Mouse (Mus musculus): ENCODE data around the gene Parp11. TPM values are rescaled to one million over a fixed set of nuclear protein-coding genes. Genes with fewer than 3 reads are reported as not detected.

Gene Parp11
- polyA plus RNA-seq, 1 experiment from 2014 or later, result 25.7 TPM

DNA sequence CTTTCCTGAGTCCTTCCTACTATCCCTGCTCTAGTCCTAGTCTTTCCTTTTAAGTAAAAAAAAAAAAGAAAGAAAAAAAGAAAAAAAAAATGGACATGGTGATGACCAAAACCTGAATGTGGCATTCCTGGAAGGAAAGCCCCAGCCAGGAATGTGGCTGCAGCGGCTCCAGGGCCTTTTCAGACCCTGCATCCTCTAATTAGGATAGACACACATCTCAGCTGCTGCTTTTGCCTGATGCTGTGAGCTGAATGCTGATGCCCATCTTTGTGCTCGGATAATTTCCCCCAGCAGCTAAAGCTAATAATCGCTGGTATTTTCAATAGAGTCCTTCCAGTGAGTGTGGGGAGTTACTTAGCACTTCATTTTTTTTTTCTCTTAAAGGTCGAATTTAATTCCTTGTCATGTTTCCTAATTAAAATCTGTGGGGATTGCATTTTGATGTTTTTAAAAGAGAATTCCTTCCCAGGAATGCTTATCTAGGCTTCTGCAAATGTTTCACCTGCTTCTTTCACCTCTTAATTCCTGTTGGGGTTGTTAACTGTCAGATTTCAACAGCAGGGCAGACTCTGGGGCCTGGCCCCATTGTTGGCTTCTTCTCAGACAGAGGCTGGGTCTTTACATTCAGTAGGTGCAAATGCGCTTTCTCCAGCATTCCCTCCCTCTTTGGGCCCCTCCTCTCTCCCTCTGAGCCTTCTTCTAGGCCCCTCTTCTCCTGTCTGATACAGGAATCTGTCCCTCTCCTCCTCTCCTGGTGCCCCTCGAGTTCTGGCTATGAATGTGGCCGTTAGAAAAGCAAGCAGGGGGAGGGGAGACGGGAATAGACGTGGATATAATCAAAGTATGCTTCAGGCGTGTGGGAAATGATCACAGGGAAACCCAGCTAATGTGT lies 3.1 kb downstream of the Parp11 start:
- Histone ChIP-seq H3K27ac (replicated peaks) (no peak overlapping the region), H3K27me3 (peaks cover 4% of the 10 kb centered on the region), H3K4me3 (replicated peaks) (no peak overlapping the region), H3K4me1 (peaks cover 5% of the 10 kb centered on the region), H3K9me3 (replicated peaks) (no peaks in the 10 kb centered on the region), H3K9ac (no peak overlapping the region), H3K4me2 (replicated peaks) (no peak overlapping the region), H3K36me3 (no peaks in the 10 kb centered on the region)
- ATAC-seq (ENCODE audit: insufficient number of reproducible peaks, low FRiP score, low TSS enrichment, low read depth), result no peak
- WGBS, result 34% methylated on average over 10 of the region's 10 CpGs

DNA sequence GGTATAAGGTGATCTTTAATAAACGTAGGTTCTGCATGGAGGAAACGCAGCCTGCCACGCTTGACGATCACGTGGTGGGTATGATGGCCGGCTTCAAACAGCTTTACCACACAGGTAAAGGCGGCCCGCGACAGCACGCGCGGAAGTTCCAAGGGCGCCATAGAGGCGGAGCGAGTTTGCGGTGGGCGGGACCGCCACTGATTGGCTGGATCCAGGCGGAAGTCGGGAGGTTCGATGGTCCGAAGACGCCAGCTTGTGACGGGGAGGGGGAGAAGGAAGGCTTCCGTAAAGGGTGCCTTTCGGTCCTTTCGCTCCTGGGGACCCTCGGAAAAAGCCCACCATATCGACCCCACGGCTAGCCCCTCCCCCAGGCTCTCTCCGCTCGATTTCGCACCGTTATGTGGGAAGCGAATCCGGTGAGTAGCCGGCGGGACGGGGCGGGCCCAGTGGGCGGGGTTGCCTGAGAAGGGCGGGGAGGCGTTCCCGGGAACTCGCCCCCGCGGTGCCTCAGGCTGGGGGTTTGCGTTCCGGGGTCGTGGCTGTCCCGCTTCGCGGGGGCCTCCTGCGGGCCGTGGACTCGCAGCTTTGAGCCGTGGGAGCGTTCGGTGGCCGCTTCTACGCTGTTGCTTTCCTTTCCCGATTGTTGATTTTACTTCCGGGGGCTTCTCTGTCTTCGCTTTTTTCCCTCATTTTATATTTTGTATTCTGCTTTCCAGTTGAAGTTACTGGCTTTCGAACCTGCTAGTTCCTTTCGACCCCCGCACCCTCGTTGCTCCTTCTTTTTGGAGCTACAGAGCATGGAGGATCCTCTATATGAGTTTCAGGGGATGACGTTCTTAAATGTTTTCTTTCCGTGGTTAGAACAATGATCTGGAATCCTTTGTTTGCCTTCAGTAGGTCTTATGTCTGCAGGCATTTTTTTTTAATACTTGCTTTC lies 7.0 kb downstream of the Parp11 start:
- ATAC-seq (ENCODE audit: insufficient number of reproducible peaks, low FRiP score, low TSS enrichment, low read depth), result peak; percentile 94
- Histone ChIP-seq H3K4me2 (replicated peaks) (peak overlapping the region; percentile 66), H3K9ac (peak overlapping the region; percentile 50), H3K36me3 (no peaks in the 10 kb centered on the region), H3K27me3 (peaks cover 4% of the 10 kb centered on the region), H3K4me3 (replicated peaks) (peak overlapping the region; percentile 71), H3K27ac (replicated peaks) (peak overlapping the region; percentile 86), H3K4me1 (peaks cover 7% of the 10 kb centered on the region), H3K9me3 (replicated peaks) (no peaks in the 10 kb centered on the region)
- WGBS, result under 1% methylated on average over 70 of the region's 70 CpGs

DNA sequence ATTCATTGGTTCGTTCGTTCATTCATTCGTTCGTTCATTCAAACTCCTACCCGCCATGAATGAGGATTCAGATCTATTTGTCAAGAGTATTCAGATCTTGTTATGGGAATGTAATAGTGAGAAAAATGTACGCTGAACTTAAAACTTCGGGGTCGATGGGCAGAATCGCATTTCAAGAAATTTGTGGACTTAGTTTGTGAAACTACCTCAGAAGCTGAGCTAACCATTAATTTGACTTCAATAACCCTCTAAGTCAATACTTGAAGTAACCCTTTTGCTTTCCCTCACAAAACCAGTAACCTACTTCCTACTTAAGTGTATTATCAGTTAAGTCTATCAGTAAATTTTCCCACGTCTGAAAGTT lies 7.7 kb downstream of the Parp11 start:
- 36% methylated on average over 10 of the region's 10 CpGs for WGBS
- H3K9ac ChIP-seq, result peak overlapping the region; percentile 50; the same call in 1 of the 2 replicates
- H3K9me3 ChIP-seq (replicated peaks), result no peaks in the 10 kb centered on the region
- ATAC-seq (ENCODE audit: insufficient number of reproducible peaks, low FRiP score, low TSS enrichment, low read depth), result no peak
- peak overlapping the region; percentile 66 for H3K4me2 ChIP-seq (replicated peaks)
- peaks cover 7% of the 10 kb centered on the region for H3K4me1 ChIP-seq
- H3K27ac ChIP-seq (replicated peaks), result no peak overlapping the region
- peaks cover 4% of the 10 kb centered on the region for H3K27me3 ChIP-seq
- no peaks in the 10 kb centered on the region for H3K36me3 ChIP-seq
- H3K4me3 ChIP-seq (replicated peaks), result peak overlapping the region; percentile 71

DNA sequence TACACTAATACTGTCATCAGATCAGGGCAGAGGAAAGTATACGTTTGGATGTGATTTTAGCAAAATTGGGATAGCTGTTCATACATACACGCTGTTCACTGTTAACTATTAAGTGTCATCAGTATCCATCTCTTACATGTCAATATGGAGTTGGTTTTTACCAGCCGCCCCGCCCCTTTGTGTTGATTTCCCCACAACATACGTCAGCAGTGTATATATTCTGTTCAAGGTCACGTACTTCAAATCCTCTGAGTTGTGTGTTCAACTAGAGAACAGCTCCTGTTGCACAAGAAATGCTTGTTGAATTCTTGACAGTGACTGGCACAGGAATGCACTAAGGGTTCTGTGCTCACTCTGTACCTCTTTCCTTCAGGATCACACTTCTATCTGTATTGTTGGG lies 8.2 kb downstream of the Parp11 start:
- peak overlapping the region; percentile 71; the same call in 1 of the 2 replicates for H3K4me3 ChIP-seq (replicated peaks)
- H3K9me3 ChIP-seq (replicated peaks), result no peaks in the 10 kb centered on the region
- no peaks in the 10 kb centered on the region for H3K36me3 ChIP-seq
- H3K9ac ChIP-seq, result no peak overlapping the region
- H3K27me3 ChIP-seq, result peaks cover 4% of the 10 kb centered on the region
- H3K4me2 ChIP-seq (replicated peaks), result peak overlapping the region; percentile 66; the same call in 1 of the 2 replicates
- peaks cover 7% of the 10 kb centered on the region for H3K4me1 ChIP-seq
- no peak for ATAC-seq (ENCODE audit: insufficient number of reproducible peaks, low FRiP score, low TSS enrichment, low read depth)
- H3K27ac ChIP-seq (replicated peaks), result no peak overlapping the region
- WGBS, result 72% methylated on average over 6 of the region's 6 CpGs

DNA sequence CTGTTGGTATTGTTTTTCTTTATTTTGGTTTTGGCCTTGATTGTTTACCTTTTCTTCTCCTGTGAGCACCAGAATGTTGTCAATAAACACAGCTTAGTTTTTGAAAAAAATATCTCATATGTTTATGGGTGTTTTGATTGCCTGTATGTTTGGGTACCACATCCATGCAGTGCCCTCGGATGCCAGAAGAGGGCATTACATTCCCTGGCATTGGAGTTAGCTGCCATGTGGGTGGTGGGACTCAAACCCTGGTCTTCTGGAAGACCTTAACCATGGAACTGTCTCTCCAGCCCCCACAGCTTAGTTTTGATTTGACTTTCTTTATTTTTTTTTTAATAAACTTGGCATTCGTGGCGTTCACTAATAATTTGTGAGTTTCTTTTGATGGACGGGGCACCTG lies 8.8 kb downstream of the Parp11 start:
- Histone ChIP-seq H3K4me3 (replicated peaks) (no peak overlapping the region), H3K4me1 (peaks cover 7% of the 10 kb centered on the region), H3K4me2 (replicated peaks) (no peak overlapping the region), H3K9ac (no peak overlapping the region), H3K27me3 (peaks cover 4% of the 10 kb centered on the region), H3K9me3 (replicated peaks) (no peaks in the 10 kb centered on the region), H3K36me3 (no peaks in the 10 kb centered on the region), H3K27ac (replicated peaks) (no peak overlapping the region)
- ATAC-seq (ENCODE audit: insufficient number of reproducible peaks, low FRiP score, low TSS enrichment, low read depth), result no peak
- 89% methylated on average over 4 of the region's 4 CpGs for WGBS

DNA sequence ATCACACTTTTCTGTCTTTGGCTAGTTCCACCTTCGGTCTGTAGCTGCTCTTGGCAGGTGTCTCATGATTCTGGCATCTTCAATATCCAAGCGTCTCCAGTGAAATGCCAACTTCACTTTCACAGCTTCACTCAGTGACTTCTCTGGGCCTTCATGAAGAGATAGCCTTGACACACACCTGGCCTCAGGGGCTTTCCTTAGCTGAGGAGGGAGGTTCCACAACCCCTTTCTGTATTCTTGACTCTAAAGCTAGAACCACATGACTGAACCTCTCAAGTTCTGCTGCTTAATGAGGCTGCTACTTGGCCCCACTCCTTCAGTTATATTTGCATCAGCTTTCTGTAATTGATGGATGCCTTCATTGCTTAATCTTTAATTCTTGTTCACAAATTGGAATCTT lies 10.1 kb downstream of the Parp11 start:
- ATAC-seq (ENCODE audit: insufficient number of reproducible peaks, low FRiP score, low TSS enrichment, low read depth), result no peak
- Histone ChIP-seq H3K27me3 (no peaks in the 10 kb centered on the region; the same call in 1 of the 2 replicates), H3K27ac (replicated peaks) (no peak overlapping the region), H3K9me3 (replicated peaks) (no peaks in the 10 kb centered on the region), H3K4me2 (replicated peaks) (no peak overlapping the region), H3K36me3 (no peaks in the 10 kb centered on the region), H3K4me1 (peaks cover 7% of the 10 kb centered on the region), H3K9ac (no peak overlapping the region), H3K4me3 (replicated peaks) (no peak overlapping the region)
- 90% methylated on average over 2 of the region's 2 CpGs for WGBS

DNA sequence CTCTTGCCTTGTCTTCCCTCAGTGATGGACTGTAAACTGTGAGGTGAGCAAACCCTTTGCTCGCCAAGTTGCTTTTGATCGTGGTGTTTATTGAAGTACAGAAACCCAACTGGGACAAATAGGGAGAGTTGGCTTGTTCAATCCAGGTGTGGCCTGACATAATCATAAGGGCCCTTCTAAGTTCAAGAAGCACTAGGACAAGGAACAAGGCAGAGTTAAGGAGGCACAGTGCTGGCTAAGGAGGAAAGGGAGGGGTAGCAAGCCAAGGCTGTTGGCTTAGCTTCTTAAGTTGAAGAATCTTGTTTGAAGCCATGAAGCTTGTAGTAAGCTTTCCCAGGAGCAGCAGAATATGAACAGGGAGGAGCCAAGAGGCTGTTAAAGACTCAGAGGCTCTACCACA lies 13.1 kb downstream of the Parp11 start:
- Histone ChIP-seq H3K4me2 (replicated peaks) (no peak overlapping the region), H3K27me3 (no peaks in the 10 kb centered on the region), H3K4me1 (peaks cover 2% of the 10 kb centered on the region; the same call in 1 of the 2 replicates), H3K9me3 (replicated peaks) (no peaks in the 10 kb centered on the region), H3K27ac (replicated peaks) (no peak overlapping the region), H3K36me3 (no peaks in the 10 kb centered on the region), H3K4me3 (replicated peaks) (no peak overlapping the region), H3K9ac (no peak overlapping the region)
- 93% methylated on average over 2 of the region's 2 CpGs for WGBS
- ATAC-seq (ENCODE audit: insufficient number of reproducible peaks, low FRiP score, low TSS enrichment, low read depth), result no peak

DNA sequence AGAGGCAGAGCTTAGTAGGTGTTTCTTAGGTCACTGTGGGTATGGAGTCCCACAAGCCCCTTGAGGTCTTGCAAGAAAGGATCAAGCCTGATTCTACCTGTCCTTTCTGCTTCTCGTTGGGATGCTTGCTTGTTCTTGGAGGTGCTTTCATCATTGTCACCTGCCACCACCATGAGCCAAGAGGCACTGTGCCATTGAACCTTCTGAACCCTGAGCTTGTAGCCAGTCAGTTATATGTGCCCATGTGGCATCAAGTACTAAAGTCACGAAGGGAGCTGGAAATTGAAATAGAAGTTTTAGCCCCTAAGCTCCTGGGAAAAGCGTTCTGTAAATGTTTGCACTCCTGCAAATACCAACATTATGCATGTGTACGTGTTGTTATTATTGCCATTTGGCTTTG lies 14.9 kb downstream of the Parp11 start:
- no peak overlapping the region for H3K27ac ChIP-seq (replicated peaks)
- H3K9ac ChIP-seq, result no peak overlapping the region
- H3K4me2 ChIP-seq (replicated peaks), result no peak overlapping the region
- no peaks in the 10 kb centered on the region for H3K4me1 ChIP-seq
- 77% methylated on average over 4 of the region's 4 CpGs for WGBS
- H3K36me3 ChIP-seq, result no peaks in the 10 kb centered on the region
- no peak overlapping the region for H3K4me3 ChIP-seq (replicated peaks)
- no peak for ATAC-seq (ENCODE audit: insufficient number of reproducible peaks, low FRiP score, low TSS enrichment, low read depth)
- no peaks in the 10 kb centered on the region for H3K27me3 ChIP-seq
- H3K9me3 ChIP-seq (replicated peaks), result no peaks in the 10 kb centered on the region

DNA sequence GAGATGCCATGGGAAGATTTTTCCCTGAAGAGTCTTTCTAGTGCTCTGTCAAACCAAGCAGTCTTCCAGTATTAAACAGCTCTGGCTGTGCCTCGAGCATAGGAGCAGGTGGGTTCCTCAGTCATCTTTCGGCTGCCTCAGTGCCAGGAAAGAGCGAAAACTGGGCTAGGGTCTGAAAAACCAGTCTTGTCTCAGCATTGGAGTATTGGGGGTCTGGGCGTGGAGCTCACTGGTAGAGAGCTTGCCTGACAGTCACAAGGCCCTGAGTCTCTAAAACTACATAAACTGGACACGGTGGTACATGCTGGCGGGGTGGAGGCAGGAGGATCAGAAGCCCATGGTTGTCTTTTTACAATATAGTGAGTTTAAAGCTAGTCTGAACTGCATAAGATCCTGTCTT lies 15.6 kb downstream of the Parp11 start:
- WGBS, result 86% methylated on average over 6 of the region's 6 CpGs
- H3K27ac ChIP-seq (replicated peaks), result no peak overlapping the region
- H3K27me3 ChIP-seq, result no peaks in the 10 kb centered on the region
- H3K4me1 ChIP-seq, result no peaks in the 10 kb centered on the region
- no peaks in the 10 kb centered on the region for H3K9me3 ChIP-seq (replicated peaks)
- no peak for ATAC-seq (ENCODE audit: insufficient number of reproducible peaks, low FRiP score, low TSS enrichment, low read depth)
- no peak overlapping the region for H3K9ac ChIP-seq
- no peak overlapping the region for H3K4me3 ChIP-seq (replicated peaks)
- H3K36me3 ChIP-seq, result no peaks in the 10 kb centered on the region
- no peak overlapping the region for H3K4me2 ChIP-seq (replicated peaks)

DNA sequence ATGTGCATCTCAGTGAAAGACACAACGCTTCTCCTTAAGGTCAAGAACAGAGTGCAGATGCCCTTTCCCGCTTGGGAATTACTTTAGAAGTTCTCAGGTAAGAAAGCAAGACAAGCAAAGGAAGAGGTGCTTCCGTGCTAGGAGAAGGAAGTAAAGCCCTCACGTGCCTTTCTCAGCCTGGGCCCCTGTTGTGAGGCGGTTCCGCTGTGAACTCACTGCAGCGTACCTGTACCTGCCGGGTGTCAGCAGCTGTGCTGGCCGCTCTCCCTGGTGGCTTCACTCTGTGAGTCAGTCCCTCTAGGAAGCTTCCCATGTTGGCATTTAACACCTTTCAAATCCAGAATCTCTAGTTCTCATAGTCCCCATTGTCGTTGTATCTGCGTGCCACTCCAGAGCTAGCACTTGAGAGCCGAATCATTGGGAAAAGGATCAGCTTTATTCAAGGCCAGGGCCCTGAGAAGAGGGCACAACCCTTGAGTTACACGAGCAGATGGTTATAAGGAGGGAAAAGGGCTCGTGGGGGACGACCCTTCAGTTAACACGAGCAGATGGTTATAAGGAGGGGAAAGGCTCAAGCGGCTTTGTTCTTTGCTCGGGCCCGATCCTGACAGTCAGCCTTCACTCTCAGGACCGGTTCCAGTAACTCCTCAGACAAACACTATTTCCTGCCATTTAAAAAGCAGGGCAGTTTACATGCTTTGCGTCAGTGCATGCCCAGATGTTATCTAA lies 16.8 kb downstream of the Parp11 start:
- ATAC-seq (ENCODE audit: insufficient number of reproducible peaks, low FRiP score, low TSS enrichment, low read depth), result no peak

DNA sequence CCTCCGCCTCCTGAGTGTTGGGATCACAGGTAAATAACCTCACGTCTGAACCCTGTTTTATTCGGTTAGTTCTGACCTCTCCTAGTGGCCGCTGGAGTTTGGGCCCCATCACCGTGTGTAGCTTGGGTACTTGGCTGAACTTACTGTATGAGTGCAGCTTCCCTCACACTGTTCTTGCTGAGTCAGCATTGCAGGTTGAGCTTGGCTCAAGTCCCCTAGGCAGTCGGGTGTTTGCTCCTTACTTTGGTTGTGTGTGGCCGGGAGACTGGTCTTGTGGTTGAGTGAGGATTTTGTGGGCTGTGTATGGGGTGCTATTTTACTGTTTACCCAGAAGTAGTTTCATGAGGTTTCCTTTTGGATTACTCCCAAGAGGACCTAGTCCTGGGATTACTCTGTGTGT lies 17.9 kb downstream of the Parp11 start:
- Histone ChIP-seq H3K4me1 (no peaks in the 10 kb centered on the region), H3K9me3 (replicated peaks) (no peaks in the 10 kb centered on the region), H3K36me3 (no peaks in the 10 kb centered on the region), H3K4me2 (replicated peaks) (no peak overlapping the region), H3K27ac (replicated peaks) (no peak overlapping the region), H3K4me3 (replicated peaks) (no peak overlapping the region), H3K9ac (no peak overlapping the region), H3K27me3 (no peaks in the 10 kb centered on the region)
- ATAC-seq (ENCODE audit: insufficient number of reproducible peaks, low FRiP score, low TSS enrichment, low read depth), result peak; percentile 39; the same call in 1 of the 2 replicates
- WGBS, result 83% methylated on average over 7 of the region's 7 CpGs

More for the DNA sequence above, 16.8 kb downstream of the Parp11 start:
- H3K4me1 ChIP-seq, result no peaks in the 10 kb centered on the region
- 61% methylated on average over 21 of the region's 21 CpGs for WGBS
- H3K4me2 ChIP-seq (replicated peaks), result no peak overlapping the region
- no peak overlapping the region for H3K27ac ChIP-seq (replicated peaks)
- H3K9ac ChIP-seq, result no peak overlapping the region
- H3K36me3 ChIP-seq, result no peaks in the 10 kb centered on the region
- no peaks in the 10 kb centered on the region for H3K9me3 ChIP-seq (replicated peaks)
- no peaks in the 10 kb centered on the region for H3K27me3 ChIP-seq
- no peak overlapping the region for H3K4me3 ChIP-seq (replicated peaks)

Data from embryonic facial prominence, embryonic 15.5 days (tissue).